In genomic region chr12:108352371-108353136, GRCm38 (mm10) we compare ENCODE assay signal across 9 mouse cellular contexts. TPM values are rescaled to one million over a fixed set of nuclear protein-coding genes. Genes with fewer than 3 reads are reported as not detected.
A peak's percentile ranks its signal among the peaks of the same experiment; 100 is the strongest.
DNase-seq lines count a peak whose midpoint lies in the region; ATAC-seq and TF ChIP-seq lines count a peak whose summit lies in the region.
"Had no signal": no experiment of that assay in that cellular context is flagged by ENCODE, and none has a peak within 500 bp of the region (broad histone marks: within the 10 kb centered on the region; RNA-seq: fewer than 3 reads in every experiment).

No protein-coding gene starts in this region.

- peaks cover 46% of the 10 kb centered on the region for H3K27me3 ChIP-seq in heart, embryonic 11.5 days (ENCODE audit: control insufficient read depth, insufficient read depth, low read length)
- H3K27me3 ChIP-seq in hindbrain, embryonic 10.5 days (ENCODE audit: insufficient read depth, poor library complexity, severe bottlenecking): peaks cover 59% of the 10 kb centered on the region
- peaks cover 41% of the 10 kb centered on the region for H3K27me3 ChIP-seq in midbrain, embryonic 12.5 days

- H3K36me3 ChIP-seq in heart, embryonic 11.5 days (ENCODE audit: control insufficient read depth, insufficient read depth, low read length): no peaks in the 10 kb centered on the region
- peaks cover 9% of the 10 kb centered on the region; the same call in 1 of the 2 replicates for H3K36me3 ChIP-seq in hindbrain, embryonic 10.5 days
- peaks cover 7% of the 10 kb centered on the region for H3K36me3 ChIP-seq in midbrain, embryonic 12.5 days

- H3K27ac ChIP-seq in heart, embryonic 11.5 days (ENCODE audit: low read depth, low read length): no peak overlapping the region
- H3K27ac ChIP-seq in hindbrain, embryonic 10.5 days: peak overlapping the region; percentile 35
- no peak overlapping the region for H3K27ac ChIP-seq in midbrain, embryonic 12.5 days (replicated peaks)

- TF ChIP-seq POLR2A in brain, embryonic 14.5 days (IDR thresholded peaks at IDR 0.05; ENCODE audit: borderline replicate concordance, extremely low read depth, insufficient read depth, insufficient read length, poor library complexity, severe bottlenecking): no peak

- DNase-seq in heart, postnatal 25 days (ENCODE audit: low spot score): no peak
- peak; percentile 53 for DNase-seq in brain, embryonic 14.5 days (ENCODE audit: low read depth)
- DNase-seq in hindbrain, embryonic 10.5 days (ENCODE audit: low spot score): peak; percentile 24
- no peak for DNase-seq in left cerebral cortex, postnatal 14 days (ENCODE audit: low spot score in 2 of 2)
- no peak for DNase-seq in ovary, postnatal 36 days (ENCODE audit: low spot score)
- DNase-seq in urinary bladder, postnatal 10 days (ENCODE audit: low spot score): no peak
- DNase-seq: gastrocnemius, postnatal 25 days had no signal

- H3K4me1 ChIP-seq in heart, embryonic 11.5 days (ENCODE audit: control insufficient read depth, insufficient read depth, low read length): no peaks in the 10 kb centered on the region; the same call in 1 of the 2 replicates
- peaks cover 18% of the 10 kb centered on the region for H3K4me1 ChIP-seq in hindbrain, embryonic 10.5 days (replicated peaks)
- H3K4me1 ChIP-seq in midbrain, embryonic 12.5 days: peaks cover 12% of the 10 kb centered on the region

- H3K4me3 ChIP-seq in heart, embryonic 11.5 days (ENCODE audit: low read depth, low read length): peak overlapping the region; percentile 18; the same call in 1 of the 2 replicates
- H3K4me3 ChIP-seq in hindbrain, embryonic 10.5 days: peak overlapping the region; percentile 44
- H3K4me3 ChIP-seq in midbrain, embryonic 12.5 days: peak overlapping the region; percentile 12; the same call in 1 of the 2 replicates

- no peak for TF ChIP-seq CTCF in brain, embryonic 14.5 days (IDR thresholded peaks at IDR 0.05; ENCODE audit: borderline replicate concordance, extremely low read depth, insufficient read depth, insufficient read length)

- no peak for ATAC-seq in heart, embryonic 11.5 days (replicated peaks; ENCODE audit: insufficient number of reproducible peaks, low FRiP score, low TSS enrichment)
- no peak for ATAC-seq in midbrain, embryonic 12.5 days (ENCODE audit: low FRiP score, low read depth)

- H3K9me3 ChIP-seq in heart, embryonic 11.5 days (replicated peaks; ENCODE audit: control insufficient read depth, low read length): peaks cover 5% of the 10 kb centered on the region; the same call in 1 of the 2 replicates
- peaks cover 7% of the 10 kb centered on the region for H3K9me3 ChIP-seq in hindbrain, embryonic 10.5 days
- H3K9me3 ChIP-seq in midbrain, embryonic 12.5 days: 0 out of 2 replicates have a peak, but pooled peaks cover 5% of the 10 kb centered on the region

- 7% methylated on average over 35 of the region's 35 CpGs for whole genome bisulfite sequencing in heart, embryonic 11.5 days (ENCODE audit: insufficient replicate concordance)
- 8% methylated on average over 35 of the region's 35 CpGs for WGBS in hindbrain, embryonic 10.5 days
- 11% methylated on average over 35 of the region's 35 CpGs for whole genome bisulfite sequencing in midbrain, embryonic 12.5 days

- peak overlapping the region; percentile 51 for H3K4me2 ChIP-seq in heart, embryonic 11.5 days
- peak overlapping the region; percentile 44 for H3K4me2 ChIP-seq in midbrain, embryonic 12.5 days (replicated peaks)

- intact Hi-C loops in heart, postnatal 25 days (cut with DNase I): no loop called here
- intact Hi-C loops in left cerebral cortex, postnatal 14 days (cut with DNase I): no loop called here

- no peak overlapping the region for H3K9ac ChIP-seq in heart, embryonic 11.5 days (ENCODE audit: low read depth, low read length)
- H3K9ac ChIP-seq in midbrain, embryonic 12.5 days (replicated peaks): 0 out of 2 replicates have a peak overlapping the region, but pooled peaks have one; percentile 8

RNA-seq across cellular contexts. Expression of gene Eml1, which starts 18.2 kb away (rescaled TPM):
- polyA plus RNA-seq in heart, embryonic 11.5 days (2014; fragmentation: Nextera tagmentation; extraction: Ambion mirVana): 48.3 and 48.7 TPM in 2 replicates
- 10 to 100 TPM; 76.4 to 78.6 TPM for total RNA-seq in heart, postnatal 25 days (2021)
- 40.9 and 45.6 TPM in 2 replicates for polyA plus RNA-seq in brain, embryonic 14.5 days (2012; rRNA removed)
- polyA plus RNA-seq in hindbrain, embryonic 10.5 days (2016; fragmentation: Nextera tagmentation; extraction: Ambion mirVana): 104 and 125 TPM in 2 replicates
- polyA plus RNA-seq in midbrain, embryonic 12.5 days (2016; fragmentation: Nextera tagmentation; extraction: Ambion mirVana): 89.4 and 93.0 TPM in 2 replicates
- 10 to 100 TPM; 62.1 to 77.0 TPM for total RNA-seq in left cerebral cortex, postnatal 14 days (2021)

RNA-seq across cellular contexts. Expression of gene Cyp46a1, which starts 18.4 kb away (rescaled TPM):
- polyA plus RNA-seq in heart, embryonic 11.5 days (2014; fragmentation: Nextera tagmentation; extraction: Ambion mirVana): 4.3 and 5.5 TPM in 2 replicates
- total RNA-seq in heart, postnatal 25 days (2021): under 1 TPM; 0.31 to 0.36 TPM
- 31.0 and 52.6 TPM in 2 replicates for polyA plus RNA-seq in brain, embryonic 14.5 days (2012; rRNA removed)
- polyA plus RNA-seq in hindbrain, embryonic 10.5 days (2016; fragmentation: Nextera tagmentation; extraction: Ambion mirVana): 17.8 and 19.1 TPM in 2 replicates
- polyA plus RNA-seq in midbrain, embryonic 12.5 days (2016; fragmentation: Nextera tagmentation; extraction: Ambion mirVana): 21.8 and 24.1 TPM in 2 replicates
- 100 to 1,000 TPM; 258 to 270 TPM for total RNA-seq in left cerebral cortex, postnatal 14 days (2021)

RNA-seq across cellular contexts. Expression of gene Hhipl1, which starts 46.5 kb away (rescaled TPM):
- polyA plus RNA-seq in heart, embryonic 11.5 days (2014; fragmentation: Nextera tagmentation; extraction: Ambion mirVana): 0.28 and 0.29 TPM in 2 replicates
- total RNA-seq in heart, postnatal 25 days (2021): 1 to 10 TPM in 1 of 2 experiments, under 1 TPM in 1; 0.95 to 1.7 TPM
- polyA plus RNA-seq in brain, embryonic 14.5 days (2012; rRNA removed): 3.9 and 4.3 TPM in 2 replicates
- 3.0 and 3.2 TPM in 2 replicates for polyA plus RNA-seq in hindbrain, embryonic 10.5 days (2016; fragmentation: Nextera tagmentation; extraction: Ambion mirVana)
- polyA plus RNA-seq in midbrain, embryonic 12.5 days (2016; fragmentation: Nextera tagmentation; extraction: Ambion mirVana): 5.0 and 6.2 TPM in 2 replicates
- 1 to 10 TPM; 6.4 to 8.5 TPM for total RNA-seq in left cerebral cortex, postnatal 14 days (2021)

Comparison
In these comparisons a context has a peak if more than half of its experiments do, and no peak if none do; other contexts are left out.
1. DNase-seq: peak in brain, embryonic 14.5 days (single experiment) and hindbrain, embryonic 10.5 days (single experiment); none in heart, postnatal 25 days (single experiment), left cerebral cortex, postnatal 14 days (0 of 2), ovary, postnatal 36 days (single experiment) and urinary bladder, postnatal 10 days (single experiment).
2. Peak in every context shown above with its lines, with median percentiles within 50 percentile points of each other: H3K4me3 ChIP-seq.